Mouse (Mus musculus) kidney, embryonic 14.5 days (tissue): ENCODE measurements around the gene Gm17657. TPM values are rescaled to one million over a fixed set of nuclear protein-coding genes. Genes with fewer than 3 reads are reported as not detected.

Experiments
- ATAC-seq: fragments of 200-750 bp; cut with Nextera tagmentation; 2 replicates; pipeline ENCODE4 v1.8.0; 2017; ENCODE audit warnings: moderate number of reproducible peaks, mild to moderate bottlenecking, moderate TSS enrichment, moderate library complexity; ENCODE audit not compliant: low FRiP score, low TSS enrichment
- H3K27ac ChIP-seq: fragments of 300-500 bp; sonication (generic); 2 replicates; pipeline ENCODE4 v1.5.1; 2014; ENCODE audit warnings: low read depth, mild to moderate bottlenecking, low read length, moderate library complexity, mixed read lengths
- H3K27me3 ChIP-seq: fragments of 300-500 bp; sonication (generic); 2 replicates; pipeline ENCODE4 v1.6.1; 2014; ENCODE audit warnings: mild to moderate bottlenecking, low read length; ENCODE audit not compliant: control insufficient read depth, insufficient read depth
- H3K36me3 ChIP-seq: fragments of 300-500 bp; sonication (generic); 2 replicates; pipeline ENCODE4 v1.6.1; 2014; ENCODE audit warnings: low read length, mixed read lengths; ENCODE audit not compliant: control insufficient read depth, insufficient read depth
- H3K4me1 ChIP-seq: fragments of 300-500 bp; sonication (generic); 2 replicates; pipeline ENCODE4 v1.6.1; 2014; ENCODE audit warnings: low read length, mixed read lengths; ENCODE audit not compliant: control insufficient read depth, insufficient read depth
- H3K4me2 ChIP-seq: fragments of 300-500 bp; sonication (generic); replicated peaks from 2 replicates; pipeline ENCODE4 v1.6.1; 2014; ENCODE audit warnings: low read depth, mild to moderate bottlenecking, low read length
- H3K4me3 ChIP-seq: fragments of 300-500 bp; sonication (generic); 2 replicates; pipeline ENCODE4 v1.5.1; 2014; ENCODE audit warnings: mild to moderate bottlenecking, low read length
- H3K9ac ChIP-seq: fragments of 300-500 bp; sonication (generic); 2 replicates; pipeline ENCODE4 v1.6.1; 2014; ENCODE audit warnings: low read depth, mild to moderate bottlenecking, low read length, moderate library complexity
- H3K9me3 ChIP-seq: fragments of 300-500 bp; sonication (generic); 2 replicates; pipeline ENCODE4 v1.6.1; 2016; ENCODE audit warnings: low read length; ENCODE audit not compliant: control insufficient read depth
- WGBS: fragments of 180-500 bp; shearing (Covaris S2); extraction: QIAGEN DNeasy Blood & Tissue Kit; methylation state at CpG from one replicate; pipeline ENCODE4 v1.1.7; 2014; 5-methylcytosine and 5-hydroxymethylcytosine counted together
- polyA plus RNA-seq: library from polyadenylated mRNA; unstranded; fragments of >200 nt; fragmentation: Nextera tagmentation; extraction: Ambion mirVana; gene quantifications from 2 replicates; pipeline ENCODE4 v1.2.1, GENCODE M21; 2014

Gm17657 gene
- polyA plus RNA-seq, 1 experiment from 2014 or later = not detected

DNA sequence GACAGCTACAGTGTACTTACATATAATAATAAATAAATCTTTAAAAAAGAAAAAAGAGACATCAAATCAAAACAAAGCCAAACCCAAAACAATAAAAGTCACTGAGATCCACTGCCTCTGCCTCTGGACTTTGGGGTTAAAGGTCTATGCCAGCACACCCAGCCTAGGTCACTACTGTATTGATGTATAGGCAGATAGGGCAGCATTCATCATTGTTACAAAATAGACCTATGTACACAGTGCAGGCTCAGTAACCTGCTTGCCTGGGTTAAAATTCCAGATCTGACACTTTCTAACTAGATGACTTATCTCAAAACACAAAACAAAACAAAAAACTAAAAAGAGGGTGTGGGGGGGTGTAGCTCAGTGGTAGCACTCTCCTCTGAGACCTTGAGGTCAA lies 4.7 kb upstream of the Gm17657 start:
- H3K27ac ChIP-seq = no peak overlapping the region
- no peak overlapping the region for H3K4me2 ChIP-seq
- H3K9ac ChIP-seq = no peak overlapping the region
- H3K9me3 ChIP-seq = no peaks in the 10 kb centered on the region
- H3K4me1 ChIP-seq = peaks cover 24% of the 10 kb centered on the region; the same call in 1 of the 2 replicates
- no peak overlapping the region for H3K4me3 ChIP-seq
- H3K27me3 ChIP-seq = no peaks in the 10 kb centered on the region
- no peaks in the 10 kb centered on the region for H3K36me3 ChIP-seq
- no peak for ATAC-seq

DNA sequence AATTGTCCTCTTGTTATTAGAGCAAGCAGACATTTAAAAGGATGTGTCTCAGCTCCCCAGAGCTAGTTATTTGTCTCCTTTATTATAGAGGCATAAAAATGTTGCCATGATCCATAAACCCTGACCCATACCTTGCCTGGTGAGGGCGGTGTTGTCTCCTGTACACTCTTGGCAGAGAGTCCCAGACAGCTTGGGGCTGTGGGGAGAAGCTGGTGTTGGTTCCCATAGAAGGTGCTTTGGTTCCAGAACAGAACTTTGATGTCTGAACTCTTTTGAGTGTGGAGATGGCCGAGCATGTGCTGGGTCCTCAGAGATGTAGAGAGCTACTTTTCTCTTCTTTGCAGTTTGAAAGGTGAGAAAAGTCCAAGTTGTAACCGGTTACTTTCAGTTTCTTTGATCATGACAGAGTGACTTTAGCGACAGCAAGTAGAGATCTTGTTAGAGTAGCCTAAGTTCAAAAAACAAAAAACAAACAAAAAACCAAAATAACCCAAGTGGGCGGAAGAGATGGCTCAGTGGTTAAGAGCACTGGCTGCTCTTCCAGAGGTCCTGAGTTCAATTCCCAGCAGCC lies 2.8 kb upstream of the Gm17657 start, which contains the start of gene Tmem217:
Gene Tmem217, minus strand, starts transcription at position 224 of the 571 bp plus-strand sequence.
- H3K27me3 ChIP-seq = no peaks in the 10 kb centered on the region
- no peaks in the 10 kb centered on the region for H3K9me3 ChIP-seq
- H3K27ac ChIP-seq = no peak within 1 kb of the TSS
- H3K4me2 ChIP-seq = no peak within 1 kb of the TSS; the same call in 1 of the 2 replicates
- no peak within 1 kb of the TSS for H3K4me3 ChIP-seq
- H3K9ac ChIP-seq = no peak within 1 kb of the TSS
- no peaks in the 10 kb centered on the region for H3K36me3 ChIP-seq
- 83% methylated on average over 5 of the region's 5 CpGs for WGBS
- ATAC-seq = no peak
- peaks cover 20% of the 10 kb centered on the region; the same call in 1 of the 2 replicates for H3K4me1 ChIP-seq

DNA sequence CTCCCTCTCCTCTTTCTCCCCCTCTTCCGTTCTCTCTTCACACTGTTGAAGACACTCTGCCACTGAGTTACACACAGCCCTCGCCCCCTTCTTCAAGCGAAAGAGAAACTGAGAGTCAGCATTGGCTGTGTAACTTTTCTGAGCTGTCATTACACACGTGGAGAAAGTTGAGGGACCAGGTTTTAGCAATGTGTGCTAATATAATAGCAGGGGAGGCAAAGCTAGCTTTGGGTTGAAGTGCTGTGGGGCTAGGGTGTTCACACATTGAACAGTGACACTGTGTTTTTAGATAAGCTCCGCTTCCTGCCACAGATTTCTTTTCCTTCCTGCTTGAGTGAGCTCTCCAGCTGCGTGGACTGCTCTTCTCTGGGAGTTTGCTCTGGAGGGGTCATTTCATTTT lies 1.6 kb upstream of the Gm17657 start:
- H3K4me2 ChIP-seq = peak overlapping the region; percentile 92
- 47% methylated on average over 6 of the region's 6 CpGs for WGBS
- H3K27me3 ChIP-seq = no peaks in the 10 kb centered on the region
- H3K27ac ChIP-seq = no peak overlapping the region
- no peaks in the 10 kb centered on the region for H3K36me3 ChIP-seq
- peaks cover 19% of the 10 kb centered on the region; the same call in 1 of the 2 replicates for H3K4me1 ChIP-seq
- H3K9me3 ChIP-seq = no peaks in the 10 kb centered on the region
- H3K4me3 ChIP-seq = peak overlapping the region; percentile 97; the same call in 1 of the 2 replicates
- H3K9ac ChIP-seq = no peak overlapping the region
- ATAC-seq = no peak

DNA sequence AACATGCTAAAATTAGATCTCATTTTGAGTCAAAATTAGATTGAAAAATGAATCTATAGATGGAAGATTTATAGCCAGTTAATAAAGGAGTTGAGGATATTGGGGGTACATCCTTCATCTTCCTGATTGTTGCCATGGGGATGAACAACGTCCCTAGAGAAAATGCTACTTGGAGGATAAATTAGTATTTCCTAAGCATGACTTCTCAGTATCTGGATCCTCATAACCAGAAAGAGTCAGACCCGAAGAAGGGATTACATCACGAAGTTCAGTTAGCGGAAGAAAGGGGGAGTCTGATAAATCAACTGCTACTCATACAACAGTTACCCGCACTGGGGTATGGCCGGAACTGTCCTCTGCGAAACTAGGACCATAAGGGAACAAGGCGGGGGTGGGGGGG lies 444 bp downstream of the Gm17657 start:
- ATAC-seq = 0 out of 2 replicates have a peak, but pooled peaks have one; percentile 12

GRCm38 (mm10) chr17:29548494-29548893 lies 944 bp downstream of the Gm17657 start:
- Histone ChIP-seq H3K4me2 (no peak overlapping the region), H3K36me3 (no peaks in the 10 kb centered on the region), H3K9me3 (no peaks in the 10 kb centered on the region), H3K4me1 (peaks cover 19% of the 10 kb centered on the region; the same call in 1 of the 2 replicates), H3K27ac (no peak overlapping the region), H3K27me3 (no peaks in the 10 kb centered on the region), H3K9ac (no peak overlapping the region), H3K4me3 (no peak overlapping the region)
- no peak for ATAC-seq
- WGBS = 63% methylated on average over 3 of the region's 3 CpGs

More for the DNA sequence above, 444 bp downstream of the Gm17657 start:
- peak overlapping the region; percentile 97; the same call in 1 of the 2 replicates for H3K4me3 ChIP-seq
- peak overlapping the region; percentile 92 for H3K4me2 ChIP-seq
- no peak overlapping the region for H3K9ac ChIP-seq
- H3K36me3 ChIP-seq = no peaks in the 10 kb centered on the region
- 53% methylated on average over 8 of the region's 8 CpGs for WGBS
- H3K4me1 ChIP-seq = peaks cover 19% of the 10 kb centered on the region; the same call in 1 of the 2 replicates
- no peak overlapping the region for H3K27ac ChIP-seq
- H3K9me3 ChIP-seq = no peaks in the 10 kb centered on the region
- H3K27me3 ChIP-seq = no peaks in the 10 kb centered on the region

DNA sequence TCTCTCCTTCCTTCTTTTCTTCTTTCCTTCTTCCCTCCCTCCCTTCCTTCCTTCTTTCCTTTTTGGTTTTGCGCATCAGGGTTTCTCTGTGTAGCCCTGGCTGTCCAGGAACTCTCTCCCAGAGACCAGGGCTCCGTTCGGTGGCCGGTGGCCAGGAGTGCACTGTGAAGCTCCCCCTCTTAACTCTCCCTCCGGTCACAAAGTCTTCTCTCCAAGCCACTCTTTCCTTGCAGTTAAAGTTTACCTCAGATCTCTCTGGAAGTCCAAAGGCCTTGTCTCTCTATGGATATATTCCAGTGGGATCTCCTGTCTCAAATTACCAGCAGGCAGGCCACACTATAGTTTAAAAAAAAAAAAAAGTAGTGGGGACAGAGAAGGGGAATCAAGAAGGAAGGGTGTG lies 4.2 kb downstream of the Gm17657 start:
- Histone ChIP-seq H3K4me1 (0 out of 2 replicates have a peak, but pooled peaks cover 2% of the 10 kb centered on the region), H3K36me3 (no peaks in the 10 kb centered on the region), H3K4me2 (no peak overlapping the region), H3K27me3 (no peaks in the 10 kb centered on the region), H3K9me3 (no peaks in the 10 kb centered on the region), H3K4me3 (no peak overlapping the region), H3K9ac (no peak overlapping the region), H3K27ac (no peak overlapping the region)
- WGBS = 90% methylated on average over 5 of the region's 5 CpGs
- no peak for ATAC-seq

DNA sequence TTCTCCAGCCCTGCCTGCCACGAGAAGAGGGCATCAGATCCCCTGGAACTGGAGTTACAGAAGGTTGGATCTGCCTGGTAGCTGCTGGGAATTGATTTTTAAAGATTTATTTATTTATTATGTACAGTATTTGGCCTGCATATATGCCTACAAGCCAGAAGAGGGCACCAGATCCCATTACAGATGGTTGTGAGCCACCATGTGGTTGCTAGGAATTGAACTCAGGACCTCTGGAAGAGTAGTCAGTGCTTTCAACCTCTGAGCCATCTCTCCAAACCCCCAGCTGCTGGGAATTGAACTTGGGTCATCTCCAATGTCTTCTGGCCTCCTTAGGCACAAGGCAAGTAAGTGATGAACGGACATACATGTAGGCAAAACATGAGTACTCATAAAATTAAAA lies 5.4 kb downstream of the Gm17657 start:
- H3K9me3 ChIP-seq = no peaks in the 10 kb centered on the region
- no peak overlapping the region for H3K4me2 ChIP-seq
- no peaks in the 10 kb centered on the region for H3K27me3 ChIP-seq
- H3K27ac ChIP-seq = no peak overlapping the region
- no peak overlapping the region for H3K9ac ChIP-seq
- H3K4me1 ChIP-seq = no peaks in the 10 kb centered on the region
- ATAC-seq = no peak
- no peak overlapping the region for H3K4me3 ChIP-seq
- 84% methylated on average over 2 of the region's 2 CpGs for WGBS
- no peaks in the 10 kb centered on the region for H3K36me3 ChIP-seq

GRCm38 (mm10) chr17:29542831-29543690 lies 6.4 kb downstream of the Gm17657 start:
- Histone ChIP-seq H3K36me3 (no peaks in the 10 kb centered on the region), H3K4me1 (no peaks in the 10 kb centered on the region), H3K4me3 (no peak overlapping the region), H3K4me2 (no peak overlapping the region), H3K9me3 (no peaks in the 10 kb centered on the region), H3K27me3 (no peaks in the 10 kb centered on the region), H3K27ac (no peak overlapping the region), H3K9ac (no peak overlapping the region)
- WGBS = 88% methylated on average over 19 of the region's 19 CpGs
- ATAC-seq = no peak

GRCm38 (mm10) chr17:29541419-29541818 lies 8.0 kb downstream of the Gm17657 start:
- H3K27me3 ChIP-seq = no peaks in the 10 kb centered on the region
- no peaks in the 10 kb centered on the region for H3K4me1 ChIP-seq
- H3K27ac ChIP-seq = no peak overlapping the region
- no peaks in the 10 kb centered on the region for H3K36me3 ChIP-seq
- peak; percentile 62; the same call in 1 of the 2 replicates for ATAC-seq
- H3K4me3 ChIP-seq = no peak overlapping the region
- WGBS = 41% methylated on average over 14 of the region's 14 CpGs
- H3K9ac ChIP-seq = no peak overlapping the region
- no peak overlapping the region for H3K4me2 ChIP-seq
- H3K9me3 ChIP-seq = no peaks in the 10 kb centered on the region
